Mouse (Mus musculus): ENCODE measurements at regions not wholly inside any gene's neighbourhood (a gene's known extent, or its start where the extent isn't known, plus 50 kb on each side); places are given as distances from the start of the nearest gene placed in this dataset.

DNA sequence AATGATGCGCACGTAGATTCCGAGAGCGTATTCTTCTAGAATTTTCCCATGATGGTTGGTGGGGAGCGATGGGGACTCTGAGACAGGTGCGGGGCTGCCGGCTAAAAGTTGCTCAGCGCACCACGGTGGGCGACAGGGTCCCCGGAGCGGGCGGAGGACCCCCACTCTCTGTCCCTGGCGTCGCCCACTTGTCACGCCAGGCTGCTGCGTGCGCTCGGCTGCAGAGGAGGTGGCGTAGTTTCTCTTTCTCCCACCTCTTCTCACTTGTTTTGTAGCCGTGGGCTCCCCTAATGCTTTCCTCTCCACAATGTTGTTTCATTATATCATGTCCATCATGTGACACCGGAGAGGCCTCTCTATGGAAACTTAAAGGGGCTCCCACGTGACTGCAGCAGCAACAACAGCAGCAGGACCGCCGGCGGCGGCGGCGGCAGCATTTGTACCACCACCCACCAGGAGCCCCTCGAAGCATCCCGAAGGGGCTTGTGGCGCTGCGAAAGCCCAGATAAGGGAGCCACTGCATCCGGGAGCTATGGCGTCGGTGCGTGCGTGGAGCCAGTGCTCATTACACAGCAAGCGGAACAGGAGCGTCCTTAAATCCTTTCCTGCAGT is 180.3 kb upstream of the Mkln1 start:
- DNase-seq (ENCODE audit: low spot score): peak; percentile 65

- no peak for DNase-seq (ENCODE audit: low spot score)
Measured at GRCm38 (mm10) chr6:31218880-31219279, 179.7 kb upstream of the Mkln1 start.

DNA sequence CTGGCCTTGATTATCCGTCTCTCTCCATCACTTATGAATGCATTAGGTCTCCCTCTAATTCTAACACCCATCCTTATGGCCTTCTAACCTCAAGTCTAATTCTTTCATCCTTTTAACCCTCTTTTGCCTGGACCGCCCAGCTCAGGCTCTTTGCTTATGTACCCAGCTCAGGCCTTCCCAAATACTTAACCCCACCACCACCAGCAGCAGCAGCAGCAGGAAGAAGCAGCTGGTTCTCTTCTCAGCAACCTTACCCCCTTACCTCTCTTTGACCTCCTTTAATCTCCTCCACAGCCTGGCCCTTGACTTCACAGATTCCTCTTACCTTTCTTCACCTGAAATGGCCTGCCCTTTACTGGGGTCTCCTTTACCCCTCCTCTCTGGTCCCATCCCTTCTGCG is 178.8 kb upstream of the Mkln1 start:
- no peak for DNase-seq (ENCODE audit: low spot score)

DNA sequence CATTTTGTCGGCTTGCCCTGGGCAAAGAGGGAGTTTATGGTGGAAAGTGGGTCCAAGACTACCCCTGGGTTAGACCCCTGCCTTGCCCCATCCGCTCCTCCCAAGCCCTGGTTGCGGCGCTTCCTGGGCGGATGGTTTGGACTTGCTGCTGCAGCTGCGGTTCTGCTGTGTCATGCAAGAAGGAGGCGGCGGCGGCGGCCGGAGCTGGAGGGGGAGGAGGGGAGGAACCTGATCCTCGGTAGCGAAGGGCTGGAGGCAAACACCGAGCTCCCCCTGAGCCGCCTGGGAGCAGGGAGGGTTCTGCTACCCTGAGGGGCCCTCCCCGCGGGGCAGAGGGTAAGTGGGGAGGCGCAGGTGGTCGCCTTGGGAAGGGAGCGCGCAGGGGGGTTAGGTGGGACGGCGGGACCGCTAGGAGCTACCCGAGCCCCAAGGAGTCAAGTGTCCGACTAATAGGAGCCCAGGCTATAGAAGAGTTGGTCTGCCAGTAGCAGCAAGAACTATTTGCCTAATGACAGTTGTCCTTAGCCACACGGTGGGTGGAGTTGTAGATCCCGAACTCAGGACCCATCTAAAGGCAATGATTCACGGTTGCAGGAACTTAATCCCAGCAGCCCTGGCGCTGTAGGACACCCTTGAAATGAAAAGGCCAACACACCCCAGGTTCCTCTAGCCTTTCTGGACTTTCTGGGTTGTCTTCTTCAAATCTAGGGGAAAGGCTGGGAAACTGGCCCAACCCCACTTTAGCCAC is 178.2 kb upstream of the Mkln1 start:
- DNase-seq (ENCODE audit: low spot score): peak; percentile 54

DNA sequence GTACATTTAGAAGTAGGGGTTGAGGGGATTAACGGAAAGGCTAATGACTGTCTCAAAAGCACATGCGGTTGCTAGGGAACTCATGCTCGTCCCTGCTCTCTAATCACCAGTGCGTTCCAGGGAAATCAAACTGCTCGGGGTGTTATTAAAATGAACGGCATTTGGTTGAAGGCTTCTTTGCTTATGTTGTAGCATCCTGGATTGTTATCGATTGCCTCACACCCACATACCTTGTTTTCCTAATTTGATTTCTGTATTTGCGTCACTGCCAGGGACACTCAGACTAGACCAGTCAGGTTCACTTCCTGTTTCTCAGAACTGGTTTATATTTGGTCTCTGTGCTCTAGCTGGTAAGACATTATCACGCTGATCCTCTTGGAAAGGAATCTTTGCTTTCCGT is 177.0 kb upstream of the Mkln1 start:
- no peak for DNase-seq (ENCODE audit: low spot score)

- no peak for DNase-seq (ENCODE audit: low spot score)
Measured at GRCm38 (mm10) chr6:31222024-31222579, 176.4 kb upstream of the Mkln1 start.

GRCm38 (mm10) chr6:31227406-31227805 is 171.1 kb upstream of the Mkln1 start:
- no peak for DNase-seq (ENCODE audit: low spot score)

DNA sequence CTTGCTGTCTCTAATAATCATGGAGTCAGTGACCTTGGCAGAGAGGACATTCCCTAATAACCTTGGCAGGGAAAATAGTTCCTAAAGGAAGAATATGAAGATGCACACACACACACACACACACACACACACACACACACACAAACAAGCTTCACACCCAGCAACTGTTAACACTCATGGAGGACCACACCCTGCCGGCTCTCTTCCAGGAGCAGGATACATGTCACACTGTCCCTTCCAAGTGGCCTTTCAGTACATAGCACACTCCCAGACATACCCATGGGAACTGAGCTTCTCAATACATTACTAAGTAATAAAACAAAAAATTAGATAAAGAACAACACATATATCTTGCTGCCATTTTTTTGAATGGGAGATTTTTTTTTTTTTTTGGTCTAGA is 170.5 kb upstream of the Mkln1 start:
- no peak for DNase-seq (ENCODE audit: low spot score)

DNA sequence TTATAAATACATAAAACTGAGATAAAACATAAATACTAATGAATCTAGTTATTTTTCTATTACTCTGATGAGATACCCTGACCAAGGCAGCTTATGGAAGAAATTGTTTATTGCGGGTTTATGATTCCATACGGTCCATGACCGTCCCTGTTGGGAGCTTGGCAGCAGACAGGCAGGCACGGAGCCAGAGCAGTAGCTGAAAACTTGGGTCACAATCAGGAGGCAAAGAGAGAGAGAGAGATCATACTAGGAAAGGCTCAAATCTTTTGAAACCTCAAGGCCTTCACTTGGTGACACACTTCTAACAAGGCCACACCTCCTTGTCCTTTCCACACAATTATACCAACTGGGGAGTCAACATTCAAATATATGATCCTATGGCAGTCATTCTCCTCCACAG is 166.7 kb upstream of the Mkln1 start:
- no peak for DNase-seq (ENCODE audit: low spot score)

DNA sequence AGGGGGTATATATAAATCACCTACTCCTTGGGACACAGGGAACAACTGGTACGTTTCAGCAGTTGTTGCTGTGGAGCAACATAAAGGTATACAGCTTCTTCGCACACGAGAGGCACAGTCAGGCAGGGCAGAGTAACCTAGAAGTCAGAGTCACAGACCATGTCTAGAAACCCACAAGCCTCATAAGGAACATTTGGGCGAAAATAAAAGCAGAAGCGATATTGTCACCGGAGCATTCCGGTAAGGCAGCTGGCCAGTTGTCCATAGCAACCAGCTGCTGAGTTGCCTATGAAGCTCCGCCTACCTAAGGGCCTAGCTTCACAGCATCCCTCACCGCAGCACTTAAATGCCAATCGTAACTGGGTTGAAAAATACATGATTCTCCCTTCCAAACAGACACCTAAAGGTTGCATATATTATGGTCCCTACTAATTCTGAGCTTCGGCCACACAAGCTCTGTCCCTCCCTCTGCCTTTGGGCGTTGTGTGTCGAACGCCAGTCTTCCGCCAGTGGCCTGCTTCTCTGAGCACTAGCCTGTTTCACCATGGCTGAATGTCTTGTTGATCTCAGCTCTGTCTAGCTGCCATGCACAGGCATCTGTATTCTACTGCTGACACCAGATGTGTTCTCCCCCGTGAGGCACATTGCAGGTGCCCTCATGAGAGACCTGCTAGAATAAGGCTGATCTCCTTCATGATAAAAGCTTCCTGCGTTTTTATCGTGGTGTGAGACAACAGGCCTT is 165.1 kb upstream of the Mkln1 start:
- DNase-seq (ENCODE audit: low spot score): no peak

DNA sequence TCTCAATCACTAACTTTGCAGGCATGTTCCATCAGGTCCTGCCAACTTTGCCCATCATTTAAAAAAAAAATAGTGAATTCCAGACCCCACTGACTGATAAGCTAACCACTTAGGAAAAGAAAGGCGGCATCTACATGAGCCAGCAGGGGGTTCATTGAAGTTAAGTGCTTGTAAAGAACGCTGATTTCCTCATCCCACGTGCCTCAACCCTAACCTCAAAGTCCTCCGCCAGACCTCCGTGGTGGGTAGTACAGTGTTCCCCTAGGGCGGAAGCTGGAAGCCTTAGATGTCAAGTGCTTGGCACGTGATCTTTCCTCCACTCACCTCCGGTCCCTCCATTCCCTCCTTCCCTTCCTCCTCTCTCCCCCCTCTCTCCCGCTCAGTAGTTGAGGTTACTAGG is 158.5 kb upstream of the Mkln1 start:
- DNase-seq (ENCODE audit: low spot score): no peak

DNA sequence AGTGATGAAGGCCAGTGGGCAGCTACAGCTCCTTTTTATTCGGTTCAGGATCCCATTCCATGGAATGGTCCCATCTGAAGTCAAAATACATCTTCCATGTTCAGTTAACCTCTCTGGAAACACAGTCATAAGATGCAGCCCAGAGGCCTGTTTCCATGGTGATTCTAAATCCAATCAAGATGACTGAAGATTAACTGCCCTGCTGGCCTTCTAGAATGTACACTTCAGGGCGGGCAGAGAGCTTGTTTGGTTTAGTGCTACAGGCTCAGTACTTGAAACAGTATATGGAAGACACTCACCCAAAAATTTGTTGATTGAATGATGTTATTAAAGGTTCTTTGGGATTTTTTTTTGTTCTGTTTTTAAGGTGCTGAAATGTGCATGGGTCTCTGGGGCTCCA is 148.0 kb upstream of the Mkln1 start:
- DNase-seq (ENCODE audit: low spot score): no peak

- DNase-seq (ENCODE audit: low spot score): no peak
Measured at GRCm38 (mm10) chr6:31253251-31253935, 145.1 kb upstream of the Mkln1 start.

GRCm38 (mm10) chr6:31260645-31261345 is 137.7 kb upstream of the Mkln1 start:
- no peak for DNase-seq (ENCODE audit: low spot score)

DNA sequence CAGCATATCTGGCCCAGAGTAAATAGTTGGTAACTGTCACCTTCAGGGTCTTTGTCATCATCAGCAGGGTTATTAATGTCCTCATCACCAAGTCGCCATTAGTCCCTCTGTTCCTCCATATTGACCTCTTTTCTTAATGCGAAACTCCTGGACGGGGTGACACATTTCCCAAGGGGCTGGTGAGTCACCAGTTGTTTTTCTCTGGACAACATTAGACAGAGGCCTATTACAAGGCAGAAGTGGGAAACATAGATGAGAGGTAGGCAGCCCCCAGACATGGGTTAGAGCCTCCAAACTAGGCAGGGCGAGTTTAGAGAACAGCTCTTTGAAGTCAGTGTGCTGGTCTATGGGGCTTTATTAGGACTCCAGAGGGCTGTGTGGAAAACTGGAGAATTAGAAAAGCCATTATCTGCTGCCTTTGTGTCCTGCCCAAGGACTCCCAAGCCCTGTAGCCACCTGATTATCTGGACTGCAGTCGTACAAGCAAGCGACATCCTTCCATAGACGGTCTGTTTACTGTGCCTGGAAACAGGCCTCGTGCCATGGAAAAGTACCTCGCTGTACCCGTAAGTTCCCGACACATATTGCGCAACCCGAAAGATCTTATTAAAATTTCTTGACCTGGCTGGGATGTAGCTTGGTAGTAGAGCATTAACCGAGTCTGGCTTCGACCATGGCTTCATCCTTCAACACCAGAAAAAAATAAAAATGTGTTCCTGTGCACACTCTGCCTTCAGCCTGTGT is 136.6 kb upstream of the Mkln1 start:
- DNase-seq (ENCODE audit: low spot score): no peak

GRCm38 (mm10) chr6:31262651-31263050 is 135.9 kb upstream of the Mkln1 start:
- DNase-seq (ENCODE audit: low spot score): no peak

- no peak for DNase-seq (ENCODE audit: low spot score)
Measured at GRCm38 (mm10) chr6:31263821-31264220, 134.7 kb upstream of the Mkln1 start.

GRCm38 (mm10) chr6:31266441-31267040 is 132.0 kb upstream of the Mkln1 start:
- no peak for DNase-seq (ENCODE audit: low spot score)

- no peak for DNase-seq (ENCODE audit: low spot score)
Measured at GRCm38 (mm10) chr6:31268057-31268456, 130.5 kb upstream of the Mkln1 start.

- DNase-seq (ENCODE audit: low spot score): no peak
Measured at GRCm38 (mm10) chr6:31273816-31274215, 124.7 kb upstream of the Mkln1 start.

DNA sequence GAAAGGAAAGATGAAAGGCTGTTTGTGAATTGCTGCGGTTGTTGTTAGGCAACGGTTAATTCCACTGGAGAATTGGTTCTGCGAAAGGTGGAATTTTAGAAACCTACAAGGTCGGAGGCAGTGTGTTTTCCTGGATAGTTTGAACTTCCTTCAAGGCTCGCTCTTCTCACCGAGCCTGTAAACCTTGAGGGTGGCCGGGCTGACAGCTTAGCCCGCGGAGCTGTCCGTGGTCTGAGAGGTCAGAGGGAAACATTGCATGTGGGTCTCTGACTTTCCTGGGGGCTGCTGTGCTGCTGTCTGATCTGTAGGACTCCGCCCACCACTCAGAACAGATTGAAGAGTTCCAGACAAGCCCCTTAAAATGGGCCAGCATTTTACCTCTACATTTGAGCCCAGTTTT is 124.3 kb upstream of the Mkln1 start:
- no peak for DNase-seq (ENCODE audit: low spot score)
